Mouse (Mus musculus) embryonic facial prominence, embryonic 11.5 days (tissue): ENCODE measurements around the gene Dhrs11. TPM values are rescaled to one million over a fixed set of nuclear protein-coding genes. Genes with fewer than 3 reads are reported as not detected.
A peak's percentile ranks its signal among the peaks of the same experiment; 100 is the strongest.

Source experiments
- ATAC-seq: fragments of 200-750 bp; cut with Nextera tagmentation; replicated peaks from 2 replicates; pipeline ENCODE4 v1.8.0; 2017; ENCODE audit warnings: low read depth; ENCODE audit not compliant: insufficient number of reproducible peaks, low FRiP score, low TSS enrichment
- DNase-seq: peaks from one replicate; pipeline ENCODE4 v3.0.0-alpha.2; 2015; ENCODE audit warnings: low spot score
- H3K27ac ChIP-seq: fragments of 300-500 bp; sonication (generic); replicated peaks from 2 replicates; pipeline ENCODE4 v1.5.1; 2014; ENCODE audit warnings: mild to moderate bottlenecking, low read depth, low read length, control low read depth
- H3K27me3 ChIP-seq: fragments of 300-500 bp; sonication (generic); 2 replicates; pipeline ENCODE4 v1.6.1; 2014; ENCODE audit warnings: mild to moderate bottlenecking, low read length, moderate library complexity, mixed read lengths; ENCODE audit not compliant: control insufficient read depth, insufficient read depth
- H3K36me3 ChIP-seq: fragments of 300-500 bp; sonication (generic); replicated peaks from 2 replicates; pipeline ENCODE4 v1.6.1; 2014; ENCODE audit warnings: low read depth, mild to moderate bottlenecking, low read length, moderate library complexity, mixed read lengths; ENCODE audit not compliant: control insufficient read depth, insufficient read depth
- H3K4me1 ChIP-seq: fragments of 300-500 bp; sonication (generic); 2 replicates; pipeline ENCODE4 v1.6.1; 2014; ENCODE audit warnings: low read length, mixed read lengths; ENCODE audit not compliant: control insufficient read depth, insufficient read depth
- H3K4me2 ChIP-seq: fragments of 300-500 bp; sonication (generic); 2 replicates; pipeline ENCODE4 v1.6.1; 2014; ENCODE audit warnings: low read depth, mild to moderate bottlenecking, control low read depth, low read length, moderate library complexity
- H3K4me3 ChIP-seq: fragments of 300-500 bp; sonication (generic); 2 replicates; pipeline ENCODE4 v1.5.1; 2014; ENCODE audit warnings: low read depth, low read length, control low read depth
- H3K9ac ChIP-seq: fragments of 300-500 bp; sonication (generic); replicated peaks from 2 replicates; pipeline ENCODE4 v1.6.1; 2014; ENCODE audit warnings: mild to moderate bottlenecking, control low read depth, low read length
- H3K9me3 ChIP-seq: fragments of 300-500 bp; sonication (generic); replicated peaks from 2 replicates; pipeline ENCODE4 v1.6.1; 2016; ENCODE audit warnings: mild to moderate bottlenecking, low read length, inconsistent platforms, mixed read lengths; ENCODE audit not compliant: control insufficient read depth
- WGBS: fragments of 180-500 bp; shearing (Covaris S2); extraction: QIAGEN DNeasy Blood & Tissue Kit; methylation state at CpG from one replicate; pipeline ENCODE4 v1.1.7; 2014; 5-methylcytosine and 5-hydroxymethylcytosine counted together
- polyA plus RNA-seq: library from polyadenylated mRNA; unstranded; fragments of >200 nt; fragmentation: Nextera tagmentation; extraction: Ambion mirVana; gene quantifications from 2 replicates; pipeline ENCODE4 v1.2.1, GENCODE M21; 2014

Gene Dhrs11
- polyA plus RNA-seq, 1 experiment from 2014 or later = 11.7 TPM

DNA sequence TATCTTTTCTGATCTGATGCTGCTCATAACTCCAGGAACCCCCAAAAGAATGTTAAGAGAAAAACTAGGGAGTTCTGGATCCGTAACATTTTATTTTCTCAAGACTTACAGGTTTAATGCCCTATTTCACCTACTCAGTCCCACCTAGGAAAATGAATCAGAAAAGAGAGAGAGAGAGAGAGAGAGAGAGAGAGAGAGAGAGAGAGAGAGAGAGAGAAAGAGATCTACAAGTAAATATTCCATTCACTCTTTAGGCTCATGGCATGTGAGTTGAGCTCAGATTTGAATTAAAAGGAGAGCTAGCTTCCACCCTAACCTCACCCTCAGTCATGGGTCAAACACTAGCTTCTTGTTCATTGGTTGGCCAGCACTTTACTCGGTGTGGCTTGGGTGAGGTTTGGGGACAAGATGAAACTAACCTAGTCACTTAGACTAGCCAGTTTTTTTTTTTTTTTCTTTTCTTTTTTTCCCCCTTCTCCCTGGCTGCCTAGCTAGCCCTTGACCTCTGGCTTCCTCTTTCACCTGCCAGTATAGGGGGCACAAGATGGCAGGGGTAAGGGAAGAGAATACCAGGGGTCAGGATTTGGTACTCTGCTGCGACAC is 792 bp downstream of the Dhrs11 start:
- Histone ChIP-seq H3K4me2 (peak overlapping the region; percentile 95), H3K27ac (no peak overlapping the region), H3K9me3 (no peaks in the 10 kb centered on the region), H3K4me3 (peak overlapping the region; percentile 81), H3K27me3 (no peaks in the 10 kb centered on the region), H3K36me3 (no peaks in the 10 kb centered on the region), H3K9ac (peak overlapping the region; percentile 67), H3K4me1 (no peaks in the 10 kb centered on the region)
- ATAC-seq (no peak), DNase-seq (no peak)
- WGBS = 42% methylated on average over 3 of the region's 3 CpGs

DNA sequence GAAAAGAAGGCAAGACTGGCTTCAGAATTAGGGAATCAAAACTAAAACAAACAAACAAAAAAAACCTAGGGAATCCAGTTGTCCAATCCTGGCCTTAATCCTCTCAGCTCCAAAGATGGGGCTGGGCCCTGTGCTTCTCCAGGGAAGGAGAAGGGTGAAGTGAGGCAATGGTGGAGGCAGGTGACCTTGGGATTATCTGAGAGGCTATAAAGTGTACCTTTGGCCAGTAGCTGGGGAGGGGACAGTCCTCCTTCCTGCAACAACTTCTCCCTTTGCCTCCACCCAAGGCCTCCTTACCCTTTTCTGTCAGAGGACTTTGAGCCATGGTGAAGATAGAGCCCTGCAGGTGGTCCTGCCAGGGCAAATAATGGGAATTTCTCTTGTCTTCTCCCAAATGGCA is 1.3 kb downstream of the Dhrs11 start:
- DNase-seq = no peak
- Histone ChIP-seq H3K9ac (no peak overlapping the region), H3K4me3 (no peak overlapping the region), H3K4me1 (no peaks in the 10 kb centered on the region), H3K36me3 (no peaks in the 10 kb centered on the region), H3K9me3 (no peaks in the 10 kb centered on the region), H3K27me3 (no peaks in the 10 kb centered on the region), H3K27ac (no peak overlapping the region), H3K4me2 (no peak overlapping the region)
- ATAC-seq = no peak

DNA sequence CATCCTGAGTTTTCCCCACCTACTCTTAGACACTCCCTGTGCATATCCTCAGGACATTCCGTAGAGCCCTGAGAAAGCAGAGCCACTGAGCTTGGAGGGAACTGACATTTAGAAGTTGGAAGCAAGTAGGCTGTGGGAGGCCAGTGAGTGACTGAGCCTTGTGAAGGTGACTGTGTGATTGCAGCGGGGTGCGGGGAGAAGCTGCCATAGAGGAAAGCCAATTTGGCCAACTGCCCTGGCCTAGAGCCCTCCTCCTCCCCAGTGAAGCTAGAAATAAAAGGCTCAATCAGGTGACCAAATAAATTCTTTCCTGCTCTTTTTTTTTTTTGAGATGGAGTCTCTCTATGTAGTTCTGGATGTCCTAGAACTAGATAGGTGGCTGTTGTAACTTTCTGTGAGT is 2.6 kb downstream of the Dhrs11 start:
- 80% methylated on average over 3 of the region's 3 CpGs for WGBS
- Histone ChIP-seq H3K4me2 (no peak overlapping the region), H3K9ac (0 out of 2 replicates have a peak overlapping the region, but pooled peaks have one; percentile 6), H3K4me1 (no peaks in the 10 kb centered on the region), H3K27me3 (no peaks in the 10 kb centered on the region), H3K9me3 (no peaks in the 10 kb centered on the region), H3K4me3 (no peak overlapping the region), H3K27ac (no peak overlapping the region), H3K36me3 (no peaks in the 10 kb centered on the region)
- DNase-seq = no peak
- ATAC-seq = no peak

DNA sequence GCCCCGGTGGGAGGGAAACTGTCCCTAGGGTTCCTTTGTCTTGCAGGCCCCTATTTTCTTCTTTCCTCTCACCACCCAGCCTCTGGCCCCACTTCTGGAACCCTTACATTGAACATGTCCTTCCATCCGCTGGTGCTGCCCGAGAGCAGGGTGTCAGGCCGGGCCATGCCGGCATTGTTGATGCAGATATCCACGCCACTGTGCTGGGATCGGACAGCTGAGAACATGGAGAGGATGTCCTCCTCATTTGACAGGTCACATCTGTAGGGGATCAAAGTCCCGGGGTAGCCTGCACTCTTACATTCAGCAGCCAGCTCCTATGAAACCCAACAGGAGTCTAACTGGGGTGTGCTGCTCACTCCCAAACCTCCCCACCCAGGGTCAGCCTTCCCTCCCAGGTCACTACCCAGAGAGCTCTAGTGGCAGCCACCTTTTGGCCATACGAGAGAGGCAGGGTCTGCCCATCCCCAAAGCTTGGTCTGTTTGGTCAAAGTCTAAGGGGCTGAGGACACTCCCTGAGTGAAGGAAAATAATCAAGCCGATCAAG is 3.5 kb downstream of the Dhrs11 start:
- Histone ChIP-seq H3K27ac (no peak overlapping the region), H3K4me2 (no peak overlapping the region), H3K9me3 (no peaks in the 10 kb centered on the region), H3K4me1 (no peaks in the 10 kb centered on the region), H3K9ac (no peak overlapping the region), H3K36me3 (no peaks in the 10 kb centered on the region), H3K4me3 (no peak overlapping the region), H3K27me3 (no peaks in the 10 kb centered on the region)
- 88% methylated on average over 10 of the region's 10 CpGs for WGBS
- DNase-seq (no peak), ATAC-seq (no peak)

DNA sequence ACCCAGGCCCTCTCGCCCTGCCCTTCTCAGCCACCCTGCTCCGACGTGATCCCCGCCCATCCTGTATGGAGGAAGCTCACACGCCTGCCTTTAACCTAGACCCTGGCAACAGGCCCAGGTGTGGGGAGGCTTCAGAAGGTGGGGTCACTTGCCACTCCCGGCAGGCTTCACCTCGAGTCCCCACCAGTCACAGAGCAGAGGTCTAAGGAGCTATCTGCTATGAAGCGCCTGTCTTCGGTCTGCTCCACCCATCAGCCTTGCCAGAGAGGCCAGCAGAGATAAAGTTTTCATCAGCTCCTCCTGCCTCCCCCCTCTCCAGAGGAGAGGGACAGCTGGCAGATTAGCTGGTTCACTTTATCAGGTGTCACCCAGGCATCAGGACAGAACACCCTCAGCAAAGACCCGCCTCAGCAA is 5.3 kb downstream of the Dhrs11 start:
- ATAC-seq = no peak
- Histone ChIP-seq H3K27me3 (no peaks in the 10 kb centered on the region), H3K4me2 (no peak overlapping the region), H3K4me3 (no peak overlapping the region), H3K4me1 (0 out of 2 replicates have a peak, but pooled peaks cover 2% of the 10 kb centered on the region), H3K9me3 (no peaks in the 10 kb centered on the region), H3K36me3 (no peaks in the 10 kb centered on the region), H3K27ac (no peak overlapping the region), H3K9ac (no peak overlapping the region)
- no peak for DNase-seq
- WGBS = 66% methylated on average over 10 of the region's 10 CpGs

DNA sequence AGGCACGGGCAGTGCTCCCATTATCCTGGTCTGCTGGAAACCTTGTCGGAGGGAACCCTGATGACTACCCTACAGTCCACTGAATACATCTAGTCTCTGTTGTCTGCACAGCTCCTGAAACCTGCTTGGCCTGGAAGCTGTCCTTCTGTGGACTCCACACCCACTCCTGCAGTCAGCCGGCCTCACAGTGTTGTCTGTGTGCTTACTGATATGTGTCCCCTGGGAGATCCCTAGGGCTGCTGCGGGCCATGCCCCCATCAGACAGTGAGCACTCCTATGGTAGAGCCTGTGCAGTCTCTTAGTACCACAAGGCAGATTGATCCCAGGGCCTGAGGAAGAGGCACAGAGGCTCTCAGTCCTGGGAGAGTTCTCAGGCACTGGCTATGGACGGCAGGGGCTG is 6.3 kb downstream of the Dhrs11 start:
- Histone ChIP-seq H3K4me2 (no peak overlapping the region), H3K27me3 (no peaks in the 10 kb centered on the region), H3K27ac (no peak overlapping the region), H3K9ac (no peak overlapping the region), H3K9me3 (no peaks in the 10 kb centered on the region), H3K4me1 (0 out of 2 replicates have a peak, but pooled peaks cover 2% of the 10 kb centered on the region), H3K4me3 (no peak overlapping the region), H3K36me3 (no peaks in the 10 kb centered on the region)
- 85% methylated on average over 5 of the region's 5 CpGs for WGBS
- ATAC-seq (no peak), DNase-seq (no peak)

DNA sequence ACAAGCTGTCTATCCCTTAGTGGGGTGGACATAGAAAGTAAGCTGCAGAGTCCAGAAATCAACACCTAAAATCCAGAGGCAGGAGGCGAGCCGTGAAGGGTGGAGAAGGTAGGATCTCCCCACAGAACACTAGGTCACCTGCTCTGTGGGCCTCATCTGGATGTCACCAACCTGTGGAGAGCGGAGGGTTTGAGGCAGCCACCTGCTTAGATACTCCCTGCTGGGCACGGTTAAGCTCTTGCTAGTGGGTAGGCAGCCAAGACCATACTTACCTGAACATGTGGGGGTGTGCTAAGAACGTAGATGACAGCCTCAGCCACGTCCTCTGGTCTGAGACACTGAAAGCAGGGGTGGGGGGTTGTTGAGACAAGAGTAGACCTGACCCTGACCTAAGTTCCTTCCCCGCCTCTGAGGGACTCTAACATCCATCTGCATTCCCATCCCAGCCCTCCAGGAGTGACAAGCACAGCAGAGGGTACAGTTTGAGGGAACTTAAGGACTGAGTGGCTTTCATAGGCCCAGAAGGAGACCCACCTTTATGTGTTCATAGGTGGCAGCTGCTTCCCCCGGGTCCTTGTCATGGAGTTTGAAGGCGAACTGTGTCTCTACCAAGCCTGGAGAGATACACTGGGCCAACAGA is 7.5 kb downstream of the Dhrs11 start:
- no peak for DNase-seq
- Histone ChIP-seq H3K36me3 (no peaks in the 10 kb centered on the region), H3K9me3 (no peaks in the 10 kb centered on the region), H3K27ac (no peak overlapping the region), H3K9ac (no peak overlapping the region), H3K4me2 (no peak overlapping the region), H3K4me1 (0 out of 2 replicates have a peak, but pooled peaks cover 2% of the 10 kb centered on the region), H3K27me3 (no peaks in the 10 kb centered on the region), H3K4me3 (no peak overlapping the region)
- ATAC-seq = no peak
- WGBS = 83% methylated on average over 9 of the region's 9 CpGs

DNA sequence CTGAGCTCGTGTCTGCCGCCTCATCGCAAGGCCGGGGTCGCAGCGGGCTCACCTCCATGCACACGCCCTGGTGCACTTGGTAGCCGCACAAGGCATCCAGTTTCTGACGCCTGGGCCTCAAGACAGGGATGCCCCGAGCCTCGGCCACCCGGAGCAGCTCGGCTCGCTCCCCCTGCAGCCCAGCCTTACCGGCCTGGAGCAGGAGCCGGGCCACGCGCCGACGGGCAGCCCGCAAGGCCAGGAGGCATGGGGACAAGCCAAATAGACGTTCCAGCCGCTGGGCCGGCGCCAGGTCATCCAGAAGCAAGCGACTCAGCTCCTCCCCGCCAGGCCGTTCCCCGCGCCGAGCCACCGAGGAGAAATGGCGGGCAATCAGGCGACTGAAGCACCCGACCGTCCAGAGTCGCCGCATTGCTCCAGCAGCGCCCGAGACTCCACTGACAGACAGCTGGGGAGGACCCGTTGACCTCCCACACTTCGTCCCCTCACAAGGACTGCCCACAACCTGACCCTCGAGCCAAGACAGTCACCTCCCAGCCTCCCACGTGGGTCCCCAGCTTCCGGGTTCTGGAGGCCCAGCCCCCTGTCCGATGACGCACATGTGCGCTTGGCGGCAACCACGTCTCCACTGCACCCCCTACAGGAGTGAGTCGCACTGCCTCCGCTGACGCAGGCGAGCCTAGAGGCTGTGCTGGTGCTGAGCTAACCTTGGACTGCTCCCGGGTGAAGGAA is 9.7 kb downstream of the Dhrs11 start, which contains the start of gene Mrm1:
TSS of gene Mrm1 (minus strand) at position 555 of the 732 bp plus-strand sequence.
- ATAC-seq = peak; percentile 76
- Histone ChIP-seq H3K4me3 (peak within 1 kb of the TSS; percentile 62), H3K9ac (peak within 1 kb of the TSS; percentile 68), H3K9me3 (no peaks in the 10 kb centered on the region), H3K36me3 (no peaks in the 10 kb centered on the region), H3K27ac (no peak within 1 kb of the TSS), H3K4me2 (peak within 1 kb of the TSS; percentile 88), H3K27me3 (no peaks in the 10 kb centered on the region), H3K4me1 (0 out of 2 replicates have a peak, but pooled peaks cover 2% of the 10 kb centered on the region)
- peak; percentile 93 for DNase-seq
- under 1% methylated on average over 54 of the region's 55 CpGs for WGBS
